Mouse (Mus musculus) MEL (cell line): ENCODE results near the gene Cbx3. TPM values are rescaled to one million over a fixed set of nuclear protein-coding genes. Genes with fewer than 3 reads are reported as not detected.

Source experiments
- DNase-seq: peaks from one replicate; pipeline ENCODE4 v3.0.0; 2011; ENCODE audit warnings: low read depth, low spot score
- H3K27ac ChIP-seq: 2 replicates; pipeline ENCODE4 v1.5.1; 2012; ENCODE audit warnings: low read depth, mild to moderate bottlenecking, control low read depth, low read length, moderate library complexity; ENCODE audit not compliant: control insufficient read depth
- H3K27me3 ChIP-seq, 2 experiments: fragments of 150-350 bp in 1 of 2; sonication (generic) in 1 of 2; 2 replicates each; pipeline ENCODE4 v1.6.1; 2012; ENCODE audit warnings: low read length in 2 of 2, mild to moderate bottlenecking in 2 of 2, improper control_type of control experiment in 1 of 2, moderate library complexity in 1 of 2; ENCODE audit not compliant: insufficient read depth in 2 of 2, control insufficient read depth in 1 of 2
- H3K36me3 ChIP-seq, 2 experiments: 2 replicates each; pipeline ENCODE4 v1.6.1; 2012 to 2014; ENCODE audit warnings: low read length in 2 of 2, improper control_type of control experiment in 1 of 2, inconsistent platforms in 1 of 2, mild to moderate bottlenecking in 1 of 2; ENCODE audit not compliant: insufficient read depth in 2 of 2, control insufficient read depth in 1 of 2
- H3K4me1 ChIP-seq, 2 experiments: fragments of 150-350 bp in 1 of 2; sonication (generic) in 1 of 2; 2 replicates each; pipeline ENCODE4 v1.6.1; 2012; ENCODE audit warnings: low read length in 2 of 2, improper control_type of control experiment in 1 of 2, mild to moderate bottlenecking in 1 of 2; ENCODE audit not compliant: insufficient read depth in 2 of 2, control insufficient read depth in 1 of 2
- H3K4me3 ChIP-seq, 2 experiments: fragments of 150-350 bp in 1 of 2; sonication (generic) in 1 of 2; 2 replicates each; pipeline ENCODE4 v1.5.1; 2012; ENCODE audit warnings: low read depth in 2 of 2, low read length in 2 of 2, mild to moderate bottlenecking in 2 of 2, moderate library complexity in 2 of 2, control low read depth in 1 of 2, improper control_type of control experiment in 1 of 2; ENCODE audit not compliant: control insufficient read depth in 1 of 2, insufficient read depth in 1 of 2
- H3K79me2 ChIP-seq: 2 replicates; pipeline ENCODE4 v1.6.1; 2012; ENCODE audit warnings: mild to moderate bottlenecking, low read length, moderate library complexity; ENCODE audit not compliant: control insufficient read depth, poor library complexity, insufficient read depth
- H3K9ac ChIP-seq: 2 replicates; pipeline ENCODE4 v1.6.1; 2012; ENCODE audit warnings: low read depth, mild to moderate bottlenecking, control low read depth, low read length, moderate library complexity; ENCODE audit not compliant: control insufficient read depth, poor library complexity, severe bottlenecking
- H3K9me3 ChIP-seq: fragments of 150-350 bp; sonication (generic); replicated peaks from 2 replicates; pipeline ENCODE4 v1.6.1; 2012; ENCODE audit warnings: mild to moderate bottlenecking, low read length, improper control_type of control experiment, moderate library complexity; ENCODE audit not compliant: insufficient read depth
- BHLHE40 ChIP-seq: IDR thresholded peaks from 2 replicates; pipeline ENCODE4 v1.6.1; 2012; ENCODE audit warnings: low read depth, mild to moderate bottlenecking, inconsistent platforms, low read length, improper control_type of control experiment, borderline replicate concordance
- CHD1 ChIP-seq: IDR thresholded peaks from 2 replicates; pipeline ENCODE4 v1.6.1; 2012; ENCODE audit warnings: low read depth, mild to moderate bottlenecking, inconsistent platforms, low read length, improper control_type of control experiment
- CTCF ChIP-seq, 3 experiments: IDR thresholded peaks in 2 of 3; conservative IDR thresholded peaks in 1 of 3; 2 replicates each; pipeline ENCODE4 v1.5.1; 2011 to 2012; ENCODE audit warnings: low read length in 3 of 3, low read depth in 2 of 3, mild to moderate bottlenecking in 2 of 3, improper control_type of control experiment in 1 of 3, inconsistent platforms in 1 of 3, mixed read lengths in 1 of 3, moderate library complexity in 1 of 3; ENCODE audit not compliant: control insufficient read depth in 1 of 3, insufficient read depth in 1 of 3, poor library complexity in 1 of 3, severe bottlenecking in 1 of 3
- ELF1 ChIP-seq: IDR thresholded peaks from 2 replicates; pipeline ENCODE4 v1.6.1; 2014; ENCODE audit warnings: low read depth, mild to moderate bottlenecking, inconsistent platforms, low read length, improper control_type of control experiment, moderate library complexity
- EP300 ChIP-seq, 2 experiments: IDR thresholded peaks; 2 replicates each; pipeline ENCODE4 v1.6.1; 2011; ENCODE audit warnings: improper control_type of control experiment in 2 of 2, low read length in 2 of 2, low read depth in 1 of 2, mild to moderate bottlenecking in 1 of 2
- GABPA ChIP-seq: IDR thresholded peaks from 2 replicates; pipeline ENCODE4 v1.6.1; 2012; ENCODE audit warnings: low read depth, mild to moderate bottlenecking, inconsistent platforms, low read length, improper control_type of control experiment, moderate library complexity
- GATA1 ChIP-seq: IDR thresholded peaks from 2 replicates; pipeline ENCODE4 v1.6.1; 2011; ENCODE audit warnings: low read depth, low read length, improper control_type of control experiment
- HCFC1 ChIP-seq: IDR thresholded peaks from 2 replicates; pipeline ENCODE4 v1.6.1; 2012; ENCODE audit warnings: low read depth, mild to moderate bottlenecking, inconsistent platforms, low read length, improper control_type of control experiment, moderate library complexity
- MEF2A ChIP-seq: IDR thresholded peaks from 2 replicates; pipeline ENCODE4 v1.6.1; 2014; ENCODE audit warnings: low read depth, mild to moderate bottlenecking, inconsistent platforms, low read length, improper control_type of control experiment; ENCODE audit not compliant: poor library complexity, insufficient replicate concordance, severe bottlenecking; ENCODE audit errors: extremely low read depth
- MXI1 ChIP-seq: IDR thresholded peaks from 2 replicates; pipeline ENCODE4 v1.6.1; 2011; ENCODE audit warnings: mild to moderate bottlenecking, low read depth, low read length, improper control_type of control experiment
- MYB ChIP-seq: IDR thresholded peaks from 2 replicates; pipeline ENCODE4 v1.6.1; 2011; ENCODE audit warnings: mild to moderate bottlenecking, low read depth, low read length, improper control_type of control experiment
- NELFE ChIP-seq: IDR thresholded peaks from 2 replicates; pipeline ENCODE4 v1.6.1; 2011; ENCODE audit warnings: low read depth, low read length, improper control_type of control experiment
- NRF1 ChIP-seq: IDR thresholded peaks from 2 replicates; pipeline ENCODE4 v1.6.1; 2014; ENCODE audit warnings: low read depth, mild to moderate bottlenecking, inconsistent platforms, low read length, improper control_type of control experiment, moderate library complexity; ENCODE audit not compliant: poor library complexity, insufficient read depth, severe bottlenecking
- POLR2AphosphoS2 ChIP-seq: IDR thresholded peaks from 2 replicates; pipeline ENCODE4 v1.6.1; 2011; ENCODE audit warnings: low read length, improper control_type of control experiment
- POLR2AphosphoS5 ChIP-seq: IDR thresholded peaks from 2 replicates; pipeline ENCODE4 v1.6.1; 2012; ENCODE audit warnings: low read depth, borderline replicate concordance, mild to moderate bottlenecking, inconsistent platforms, low read length, moderate library complexity, mixed read lengths
- RAD21 ChIP-seq: IDR thresholded peaks from 2 replicates; pipeline ENCODE4 v1.6.1; 2011; ENCODE audit warnings: mild to moderate bottlenecking, low read depth, low read length, improper control_type of control experiment
- SMC3 ChIP-seq: IDR thresholded peaks from 2 replicates; pipeline ENCODE4 v1.6.1; 2011; ENCODE audit warnings: low read depth, low read length, improper control_type of control experiment
- TBP ChIP-seq: IDR thresholded peaks from 2 replicates; pipeline ENCODE4 v1.8.0; 2011; ENCODE audit warnings: low read depth, low read length, improper control_type of control experiment
- TCF12 ChIP-seq: IDR thresholded peaks from 2 replicates; pipeline ENCODE4 v1.6.1; 2014; ENCODE audit warnings: low read depth, mild to moderate bottlenecking, inconsistent platforms, low read length, improper control_type of control experiment, moderate library complexity
- UBTF ChIP-seq: IDR thresholded peaks from 2 replicates; pipeline ENCODE4 v1.6.1; 2012; ENCODE audit warnings: low read depth, mild to moderate bottlenecking, inconsistent platforms, low read length, improper control_type of control experiment, moderate library complexity, borderline replicate concordance; ENCODE audit not compliant: insufficient read depth
- ZMIZ1 ChIP-seq: IDR thresholded peaks from 2 replicates; pipeline ENCODE4 v1.6.1; 2012; ENCODE audit warnings: low read depth, mild to moderate bottlenecking, inconsistent platforms, low read length, improper control_type of control experiment, moderate library complexity
- ZNF384 ChIP-seq: IDR thresholded peaks from 2 replicates; pipeline ENCODE4 v1.6.1; 2012; ENCODE audit warnings: low read depth, mild to moderate bottlenecking, inconsistent platforms, low read length, improper control_type of control experiment
- polyA plus RNA-seq, 2 experiments: library from polyadenylated mRNA; stranded (reverse) in 1 of 2; unstranded in 1 of 2; fragments of >175 nt in 1 of 2; fragments of >200 nt in 1 of 2; gene quantifications; 2 replicates each; pipeline versions ENCODE4 v1.2.1 to v1.2.4; 2012; ENCODE audit warnings: low replicate concordance in 2 of 2, low read depth in 1 of 2; ENCODE audit not compliant: insufficient read length in 2 of 2, insufficient read depth in 1 of 2, missing spikeins in 1 of 2
- total RNA-seq: library from RNA; depleted of rRNA; stranded (reverse); fragments of 300-350 nt; gene quantifications from 2 replicates; pipeline ENCODE4 v1.2.3, GENCODE M21; 2012

Gene Cbx3
- total and polyA plus RNA-seq, 3 experiments: 177 to 250 TPM; not detected in 1

DNA sequence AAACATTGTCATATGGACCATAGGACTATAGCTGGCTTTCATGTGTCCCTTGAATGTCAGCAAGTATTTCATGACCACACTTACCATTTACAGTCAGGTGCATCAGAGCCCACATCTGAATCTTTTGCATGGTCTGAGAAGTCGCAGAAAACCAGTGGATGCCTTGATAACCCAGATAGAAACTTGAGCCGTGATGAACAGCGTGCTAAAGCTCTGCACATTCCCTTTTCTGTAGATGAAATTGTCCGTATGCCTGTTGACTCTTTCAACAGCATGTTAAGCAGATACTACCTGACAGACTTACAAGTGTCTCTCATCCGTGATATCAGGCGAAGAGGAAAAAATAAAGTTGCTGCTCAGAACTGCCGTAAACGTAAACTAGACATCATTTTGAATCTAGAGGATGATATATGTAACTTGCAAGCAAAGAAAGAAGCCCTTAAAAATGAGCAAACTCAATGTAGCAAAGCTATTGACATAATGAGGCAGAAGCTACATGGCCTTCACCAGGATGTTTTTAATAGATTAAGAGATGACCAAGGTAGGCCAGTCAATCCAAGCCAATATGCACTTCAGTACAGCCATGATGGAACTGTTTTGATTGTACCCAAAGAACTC is 12.3 kb upstream of the Cbx3 start (continued):
- TF ChIP-seq POLR2AphosphoS5 (no peak), RAD21 (no peak), NRF1 (no peak), NELFE (peak; percentile 20; the same call in 1 of the 2 replicates), TCF12 (no peak), GABPA (no peak), ZNF384 (no peak), SMC3 (peak; percentile 24), UBTF (no peak), ZMIZ1 (peak; percentile 72), TBP (no peak), CTCF (IDR thresholded peaks at IDR 0.05 in 2 of 3, conservative IDR thresholded peaks at IDR 0.05 in 1 of 3; ENCODE audit: control insufficient read depth in 1 of 3, insufficient read depth in 1 of 3, low read depth in 2 of 3, low read length in 3 of 3, poor library complexity in 1 of 3, severe bottlenecking in 1 of 3) (no peak), GATA1 (no peak), MEF2A (no peak), ELF1 (no peak), HCFC1 (peak; percentile 45; the same call in 1 of the 2 replicates), POLR2AphosphoS2 (peak; percentile 92), EP300 (IDR thresholded peaks at IDR 0.05; ENCODE audit: low read depth in 1 of 2, low read length in 2 of 2) (no peak), CHD1 (no peak), MYB (no peak)

DNA sequence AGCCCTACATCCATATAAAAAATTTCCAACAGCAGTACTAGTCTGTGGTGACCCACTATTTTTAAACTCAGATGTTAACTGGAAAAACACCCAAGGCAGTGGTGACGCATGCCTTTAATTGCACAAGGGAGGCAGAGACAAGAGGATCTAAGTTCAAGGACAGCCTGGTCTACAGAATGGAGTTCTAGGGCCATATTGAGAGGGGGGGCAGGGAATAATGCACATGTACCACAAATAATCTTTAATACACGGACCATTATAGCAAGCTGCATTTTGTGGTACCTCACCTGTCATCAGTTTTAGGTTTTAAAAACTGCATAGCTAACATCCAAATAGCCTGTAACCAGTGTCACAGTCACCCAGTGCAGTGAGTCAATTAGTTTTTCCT is 11.2 kb upstream of the Cbx3 start:
- TF ChIP-seq POLR2AphosphoS2 (no peak; the same call in 1 of the 2 replicates), BHLHE40 (no peak), MXI1 (no peak), CTCF (IDR thresholded peaks at IDR 0.05 in 2 of 3, conservative IDR thresholded peaks at IDR 0.05 in 1 of 3; ENCODE audit: control insufficient read depth in 1 of 3, insufficient read depth in 1 of 3, low read depth in 2 of 3, low read length in 3 of 3, poor library complexity in 1 of 3, severe bottlenecking in 1 of 3) (no peak), HCFC1 (peak; percentile 8; the same call in 1 of the 2 replicates)
- no peaks in the 10 kb centered on the region for H3K27me3 ChIP-seq
- DNase-seq: no peak
- no peak overlapping the region for H3K9ac ChIP-seq
- no peaks in the 10 kb centered on the region for H3K9me3 ChIP-seq
- no peak overlapping the region for H3K4me3 ChIP-seq
- H3K79me2 ChIP-seq: peaks cover 2% of the 10 kb centered on the region; the same call in 1 of the 2 replicates
- no peaks in the 10 kb centered on the region for H3K4me1 ChIP-seq
- no peak overlapping the region for H3K27ac ChIP-seq
- peaks cover 27 to 33% of the 10 kb centered on the region in 2 experiments for H3K36me3 ChIP-seq
